Mouse (Mus musculus) kidney, embryonic 14.5 days (tissue): ENCODE results near the gene As3mt. TPM values are rescaled to one million over a fixed set of nuclear protein-coding genes. Genes with fewer than 3 reads are reported as not detected.
A peak's percentile ranks its signal among the peaks of the same experiment; 100 is the strongest.
"Not testable (repeated sequence)": the region's sequence is repeated elsewhere in the genome, so short reads cannot be mapped to it uniquely, and the experiment has no call there.

Experiments
- ATAC-seq: fragments of 200-750 bp; cut with Nextera tagmentation; 2 replicates; pipeline ENCODE4 v1.8.0; 2017; ENCODE audit warnings: moderate number of reproducible peaks, mild to moderate bottlenecking, moderate TSS enrichment, moderate library complexity; ENCODE audit not compliant: low FRiP score, low TSS enrichment
- H3K27ac ChIP-seq: fragments of 300-500 bp; sonication (generic); 2 replicates; pipeline ENCODE4 v1.5.1; 2014; ENCODE audit warnings: low read depth, mild to moderate bottlenecking, low read length, moderate library complexity, mixed read lengths
- H3K27me3 ChIP-seq: fragments of 300-500 bp; sonication (generic); 2 replicates; pipeline ENCODE4 v1.6.1; 2014; ENCODE audit warnings: mild to moderate bottlenecking, low read length; ENCODE audit not compliant: control insufficient read depth, insufficient read depth
- H3K36me3 ChIP-seq: fragments of 300-500 bp; sonication (generic); 2 replicates; pipeline ENCODE4 v1.6.1; 2014; ENCODE audit warnings: low read length, mixed read lengths; ENCODE audit not compliant: control insufficient read depth, insufficient read depth
- H3K4me1 ChIP-seq: fragments of 300-500 bp; sonication (generic); 2 replicates; pipeline ENCODE4 v1.6.1; 2014; ENCODE audit warnings: low read length, mixed read lengths; ENCODE audit not compliant: control insufficient read depth, insufficient read depth
- H3K4me2 ChIP-seq: fragments of 300-500 bp; sonication (generic); replicated peaks from 2 replicates; pipeline ENCODE4 v1.6.1; 2014; ENCODE audit warnings: low read depth, mild to moderate bottlenecking, low read length
- H3K4me3 ChIP-seq: fragments of 300-500 bp; sonication (generic); 2 replicates; pipeline ENCODE4 v1.5.1; 2014; ENCODE audit warnings: mild to moderate bottlenecking, low read length
- H3K9ac ChIP-seq: fragments of 300-500 bp; sonication (generic); 2 replicates; pipeline ENCODE4 v1.6.1; 2014; ENCODE audit warnings: low read depth, mild to moderate bottlenecking, low read length, moderate library complexity
- H3K9me3 ChIP-seq: fragments of 300-500 bp; sonication (generic); 2 replicates; pipeline ENCODE4 v1.6.1; 2016; ENCODE audit warnings: low read length; ENCODE audit not compliant: control insufficient read depth
- WGBS: fragments of 180-500 bp; shearing (Covaris S2); extraction: QIAGEN DNeasy Blood & Tissue Kit; methylation state at CpG from one replicate; pipeline ENCODE4 v1.1.7; 2014; 5-methylcytosine and 5-hydroxymethylcytosine counted together
- polyA plus RNA-seq: library from polyadenylated mRNA; unstranded; fragments of >200 nt; fragmentation: Nextera tagmentation; extraction: Ambion mirVana; gene quantifications from 2 replicates; pipeline ENCODE4 v1.2.1, GENCODE M21; 2014

Gene As3mt
- polyA plus RNA-seq, 1 experiment from 2014 or later, result 39.0 TPM

DNA sequence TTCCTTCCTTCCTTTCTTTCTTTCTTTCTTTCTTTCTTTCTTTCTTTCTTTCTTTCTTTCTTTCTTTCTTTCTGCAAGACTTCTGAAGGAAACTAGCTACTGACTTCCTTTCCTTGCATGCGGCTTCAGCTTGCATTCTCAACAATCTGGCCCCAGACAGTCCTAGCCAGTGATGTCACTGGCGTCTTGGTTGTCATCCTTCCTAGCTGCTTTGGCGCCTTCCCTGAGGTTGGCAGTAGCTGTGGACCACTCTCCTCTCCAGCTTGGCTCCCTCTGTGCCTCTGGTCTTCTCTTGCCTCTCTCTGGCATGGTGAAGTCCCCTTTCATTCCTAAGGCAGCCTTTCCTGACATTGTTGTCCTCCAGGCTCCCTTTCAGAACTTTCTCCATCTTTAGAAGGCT, 69.6 kb downstream of the As3mt start:
- WGBS, result 89% methylated on average over 3 of the region's 3 CpGs
- Histone ChIP-seq H3K9ac (no peak overlapping the region), H3K9me3 (no peaks in the 10 kb centered on the region), H3K27me3 (no peaks in the 10 kb centered on the region), H3K27ac (no peak overlapping the region), H3K4me1 (no peaks in the 10 kb centered on the region), H3K4me3 (no peak overlapping the region), H3K4me2 (no peak overlapping the region), H3K36me3 (no peaks in the 10 kb centered on the region)
- ATAC-seq, result no peak

- no peak overlapping the region for H3K9ac ChIP-seq
- 50% methylated on average over 12 of the region's 12 CpGs for WGBS
- no peaks in the 10 kb centered on the region for H3K27me3 ChIP-seq
- H3K4me2 ChIP-seq, result no peak overlapping the region
- no peak overlapping the region for H3K27ac ChIP-seq
- no peak overlapping the region for H3K4me3 ChIP-seq
- ATAC-seq, result no peak
- no peaks in the 10 kb centered on the region for H3K36me3 ChIP-seq
- H3K9me3 ChIP-seq, result no peaks in the 10 kb centered on the region
- no peaks in the 10 kb centered on the region for H3K4me1 ChIP-seq
Observed at GRCm38 (mm10) chr19:46777928-46778680, 70.8 kb downstream of the As3mt start.

- ATAC-seq, H3K4me3 ChIP-seq, H3K9me3 ChIP-seq, H3K27ac ChIP-seq, H3K36me3 ChIP-seq, H3K4me2 ChIP-seq, H3K4me1 ChIP-seq, H3K9ac ChIP-seq, H3K27me3 ChIP-seq: not testable (repeated sequence)
- WGBS, result 100% methylated on average over 1 of the region's 1 CpGs
Observed at GRCm38 (mm10) chr19:46779130-46779529, 71.9 kb downstream of the As3mt start.

DNA sequence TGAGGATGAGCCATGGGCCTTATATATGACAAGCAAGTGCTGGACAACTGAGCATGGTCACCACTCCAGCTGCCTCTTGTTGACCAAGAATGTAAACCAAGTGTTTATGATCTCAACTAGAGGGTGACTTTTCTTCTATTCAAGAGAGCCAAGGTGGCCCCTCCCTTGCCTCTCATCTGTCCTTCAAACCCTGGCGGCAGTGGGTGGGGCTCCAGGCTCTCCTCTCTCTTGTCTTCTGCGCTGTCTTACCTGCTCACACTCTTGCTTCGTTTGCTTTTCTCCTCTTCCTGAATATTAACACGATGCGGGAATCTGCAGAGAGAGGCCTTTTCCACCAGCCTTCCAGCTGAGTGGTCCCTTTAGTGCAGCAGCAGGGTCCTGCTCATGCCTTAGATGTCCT, 76.8 kb downstream of the As3mt start:
- 82% methylated on average over 5 of the region's 5 CpGs for WGBS
- no peak overlapping the region for H3K9ac ChIP-seq
- no peaks in the 10 kb centered on the region for H3K9me3 ChIP-seq
- H3K27me3 ChIP-seq, result no peaks in the 10 kb centered on the region
- no peak overlapping the region for H3K27ac ChIP-seq
- H3K36me3 ChIP-seq, result no peaks in the 10 kb centered on the region
- no peak overlapping the region for H3K4me3 ChIP-seq
- no peak for ATAC-seq
- H3K4me1 ChIP-seq, result no peaks in the 10 kb centered on the region
- H3K4me2 ChIP-seq, result no peak overlapping the region

DNA sequence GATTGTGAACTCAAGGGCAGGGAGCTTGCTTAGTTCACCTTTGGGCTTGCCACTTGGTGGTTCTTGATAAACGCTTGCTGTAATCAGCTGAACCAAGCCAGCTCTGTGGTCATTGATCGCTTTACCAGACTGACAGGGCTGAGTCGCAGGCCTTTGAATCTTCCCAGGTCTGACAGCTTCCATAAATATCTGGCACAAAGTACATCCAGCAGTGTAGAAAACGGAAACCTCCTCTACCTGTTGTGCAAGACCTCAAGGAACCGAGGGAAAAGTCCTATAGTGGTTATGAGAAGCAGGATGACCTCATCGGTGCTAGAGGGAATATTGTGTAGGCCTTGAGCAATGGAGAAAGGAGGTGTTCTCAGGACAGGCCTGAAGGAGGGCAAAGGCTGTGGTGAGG, 77.2 kb downstream of the As3mt start:
- H3K27me3 ChIP-seq, result no peaks in the 10 kb centered on the region
- H3K4me1 ChIP-seq, result no peaks in the 10 kb centered on the region
- no peaks in the 10 kb centered on the region for H3K9me3 ChIP-seq
- no peaks in the 10 kb centered on the region for H3K36me3 ChIP-seq
- H3K9ac ChIP-seq, result no peak overlapping the region
- H3K4me3 ChIP-seq, result no peak overlapping the region
- WGBS, result 81% methylated on average over 6 of the region's 6 CpGs
- H3K27ac ChIP-seq, result no peak overlapping the region
- ATAC-seq, result peak; percentile 20; the same call in 1 of the 2 replicates
- no peak overlapping the region for H3K4me2 ChIP-seq

DNA sequence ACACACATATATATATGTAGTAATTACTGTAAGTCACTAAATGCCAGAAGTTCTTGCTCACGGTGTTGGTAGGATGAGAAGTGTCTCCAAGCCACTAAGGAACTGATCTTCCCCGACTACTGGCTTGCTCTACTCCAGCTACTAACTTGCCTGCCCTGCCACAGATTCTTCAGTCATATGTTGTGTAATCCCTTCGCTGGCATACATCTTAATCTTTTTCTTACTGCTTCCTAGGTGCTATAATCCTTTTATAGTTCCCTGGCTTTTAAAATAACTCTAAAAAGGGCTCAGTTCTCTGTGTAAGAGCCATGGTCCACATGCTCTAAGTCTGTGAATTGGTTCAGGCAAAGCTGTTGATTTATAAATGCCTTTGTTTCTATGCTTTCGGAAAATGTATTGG, 78.4 kb downstream of the As3mt start:
- H3K4me3 ChIP-seq, result no peak overlapping the region
- H3K36me3 ChIP-seq, result no peaks in the 10 kb centered on the region
- H3K27ac ChIP-seq, result no peak overlapping the region
- no peak overlapping the region for H3K9ac ChIP-seq
- no peak overlapping the region for H3K4me2 ChIP-seq
- no peaks in the 10 kb centered on the region for H3K27me3 ChIP-seq
- no peak for ATAC-seq
- H3K4me1 ChIP-seq, result no peaks in the 10 kb centered on the region
- 85% methylated on average over 4 of the region's 4 CpGs for WGBS
- H3K9me3 ChIP-seq, result no peaks in the 10 kb centered on the region

DNA sequence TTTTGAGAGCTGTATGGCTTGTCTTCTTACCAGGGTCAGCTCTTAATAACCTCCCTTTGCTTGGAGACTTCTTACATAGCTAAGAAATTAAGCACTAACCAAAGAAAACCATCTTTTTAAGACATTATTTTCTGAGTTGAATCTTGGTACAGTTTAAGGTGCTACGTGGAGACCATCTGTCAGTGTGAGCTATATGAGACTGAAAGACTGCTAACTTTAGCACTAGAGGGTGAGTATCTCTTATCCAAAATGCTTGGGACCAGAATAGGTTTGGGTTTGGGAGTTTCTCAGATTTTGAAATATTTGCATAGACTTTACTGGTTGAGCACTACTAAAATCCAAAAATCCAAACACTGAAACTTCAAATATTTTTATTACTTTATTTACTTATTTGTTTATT, 82.5 kb downstream of the As3mt start:
- Histone ChIP-seq H3K9me3 (no peaks in the 10 kb centered on the region), H3K27me3 (no peaks in the 10 kb centered on the region), H3K4me2 (no peak overlapping the region), H3K9ac (no peak overlapping the region), H3K4me3 (no peak overlapping the region), H3K27ac (no peak overlapping the region), H3K4me1 (0 out of 2 replicates have a peak, but pooled peaks cover 2% of the 10 kb centered on the region), H3K36me3 (no peaks in the 10 kb centered on the region)
- no peak for ATAC-seq
- 90% methylated on average over 1 of the region's 1 CpGs for WGBS

Other genes with a start within 250 kb of the As3mt start
- gene Trim8, start 205.8 kb upstream of the As3mt start, polyA plus RNA-seq, result 28.3 and 35.6 TPM in 2 replicates
- gene Arl3, start 134.3 kb upstream of the As3mt start, polyA plus RNA-seq, result 98.3 and 182 TPM in 2 replicates
- 18.1 and 25.1 TPM in 2 replicates for gene Sfxn2, start 134.1 kb upstream of the As3mt start, polyA plus RNA-seq
- gene Wbp1l, start 108.4 kb upstream of the As3mt start, polyA plus RNA-seq, result 26.2 and 46.1 TPM in 2 replicates
- not detected in 2 replicates for gene Cyp17a1, start 34.3 kb upstream of the As3mt start, polyA plus RNA-seq
- gene Borcs7, start 17.6 kb upstream of the As3mt start, polyA plus RNA-seq, result 19.9 and 20.1 TPM in 2 replicates
- gene Cnnm2, start 54.1 kb downstream of the As3mt start, polyA plus RNA-seq, result 3.7 and 6.8 TPM in 2 replicates